Mouse (Mus musculus): ENCODE data around the gene Fam131c. TPM values are rescaled to one million over a fixed set of nuclear protein-coding genes. Genes with fewer than 3 reads are reported as not detected.

Gene Fam131c
- 54.6 and 64.8 TPM in 2 replicates for polyA plus RNA-seq (2015; fragmentation: Nextera tagmentation; extraction: Ambion mirVana)

GRCm38 (mm10) chr4:141367997-141368791 lies at the start of gene Fam131c:
Gene Fam131c (plus strand): TSS chr4:141368220.

GRCm38 (mm10) chr4:141398545-141398944 lies 30.5 kb downstream of the Fam131c start, which contains the start of gene Clcnka:
Gene Clcnka (minus strand): TSS chr4:141398724.

GRCm38 (mm10) chr4:141415924-141416323 lies 47.9 kb downstream of the Fam131c start, which contains the start of gene Clcnkb:
Gene Clcnkb (minus strand): TSS chr4:141416014.

GRCm38 (mm10) chr4:141420192-141420829 lies 52.3 kb downstream of the Fam131c start, which contains the start of gene Hspb7:
Gene Hspb7 (plus strand): TSS chr4:141420779.

Small RNA genes within 50 kb of the gene (microRNA-seq; reads per million reads assigned to microRNA genes)
- gene Gm25690, result not detected

Other genes starting within 250 kb of the Fam131c start
- gene Szrd1, start 228.4 kb upstream of the Fam131c start, polyA plus RNA-seq (2015; fragmentation: Nextera tagmentation; extraction: Ambion mirVana), result 17.0 and 17.4 TPM in 2 replicates
- gene Fbxo42, start 220.3 kb upstream of the Fam131c start, polyA plus RNA-seq (2015; fragmentation: Nextera tagmentation; extraction: Ambion mirVana), result 17.6 and 18.1 TPM in 2 replicates
- 6.8 and 7.7 TPM in 2 replicates for gene Rsg1, start 154.3 kb upstream of the Fam131c start, polyA plus RNA-seq (2015; fragmentation: Nextera tagmentation; extraction: Ambion mirVana)
- gene Arhgef19, start 128.7 kb upstream of the Fam131c start, polyA plus RNA-seq (2015; fragmentation: Nextera tagmentation; extraction: Ambion mirVana), result 2.4 and 2.9 TPM in 2 replicates
- gene Epha2, start 67.0 kb upstream of the Fam131c start, polyA plus RNA-seq (2015; fragmentation: Nextera tagmentation; extraction: Ambion mirVana), result 0.45 and 0.59 TPM in 2 replicates
- 0.08 TPM in 1 of 2 replicates, not detected in the other for gene Clcnka, start 30.5 kb downstream of the Fam131c start, polyA plus RNA-seq (2015; fragmentation: Nextera tagmentation; extraction: Ambion mirVana)
- gene Clcnkb, start 47.8 kb downstream of the Fam131c start, polyA plus RNA-seq (2015; fragmentation: Nextera tagmentation; extraction: Ambion mirVana), result not detected in 2 replicates
- 0.05 and 0.22 TPM in 2 replicates for gene Hspb7, start 52.6 kb downstream of the Fam131c start, polyA plus RNA-seq (2015; fragmentation: Nextera tagmentation; extraction: Ambion mirVana)
- gene Srarp, start 67.9 kb downstream of the Fam131c start, polyA plus RNA-seq (2015; fragmentation: Nextera tagmentation; extraction: Ambion mirVana), result 0.68 and 0.96 TPM in 2 replicates
- 23.1 and 24.6 TPM in 2 replicates for gene Zbtb17, start 76.4 kb downstream of the Fam131c start, polyA plus RNA-seq (2015; fragmentation: Nextera tagmentation; extraction: Ambion mirVana)
- gene Spen, start 170.4 kb downstream of the Fam131c start, polyA plus RNA-seq (2015; fragmentation: Nextera tagmentation; extraction: Ambion mirVana), result 12.4 and 13.7 TPM in 2 replicates
- gene Fblim1, start 237.9 kb downstream of the Fam131c start, polyA plus RNA-seq (2015; fragmentation: Nextera tagmentation; extraction: Ambion mirVana), result 12.9 and 13.6 TPM in 2 replicates